Mouse (Mus musculus): ENCODE data around the gene Olfr1393. TPM values are rescaled to one million over a fixed set of nuclear protein-coding genes. Genes with fewer than 3 reads are reported as not detected.

Gene Olfr1393
- not detected for polyA plus RNA-seq (2017; shearing (Covaris generic))

DNA sequence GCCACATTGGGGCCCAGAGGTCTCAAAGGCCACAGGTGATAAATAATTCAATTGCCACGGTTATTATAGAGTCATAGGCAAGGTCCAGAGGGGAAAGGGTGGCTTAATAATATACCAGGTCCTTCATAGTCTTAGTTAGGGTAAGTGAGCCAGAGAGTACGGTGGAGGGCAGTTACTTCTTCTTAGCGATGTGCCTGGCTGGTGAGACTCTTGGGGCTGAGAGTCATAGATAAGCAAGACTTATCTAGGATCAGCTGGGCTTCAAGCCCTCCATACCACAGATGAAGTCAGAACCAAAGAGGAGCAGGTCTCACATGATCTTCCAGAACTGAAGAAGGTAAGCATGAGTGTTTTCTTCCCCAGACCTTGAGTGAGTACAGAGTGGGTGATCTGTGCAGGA is at the start of gene Olfr1393:
Gene Olfr1393 (plus strand): TSS at position 83 of the 400 bp plus-strand sequence.

DNA sequence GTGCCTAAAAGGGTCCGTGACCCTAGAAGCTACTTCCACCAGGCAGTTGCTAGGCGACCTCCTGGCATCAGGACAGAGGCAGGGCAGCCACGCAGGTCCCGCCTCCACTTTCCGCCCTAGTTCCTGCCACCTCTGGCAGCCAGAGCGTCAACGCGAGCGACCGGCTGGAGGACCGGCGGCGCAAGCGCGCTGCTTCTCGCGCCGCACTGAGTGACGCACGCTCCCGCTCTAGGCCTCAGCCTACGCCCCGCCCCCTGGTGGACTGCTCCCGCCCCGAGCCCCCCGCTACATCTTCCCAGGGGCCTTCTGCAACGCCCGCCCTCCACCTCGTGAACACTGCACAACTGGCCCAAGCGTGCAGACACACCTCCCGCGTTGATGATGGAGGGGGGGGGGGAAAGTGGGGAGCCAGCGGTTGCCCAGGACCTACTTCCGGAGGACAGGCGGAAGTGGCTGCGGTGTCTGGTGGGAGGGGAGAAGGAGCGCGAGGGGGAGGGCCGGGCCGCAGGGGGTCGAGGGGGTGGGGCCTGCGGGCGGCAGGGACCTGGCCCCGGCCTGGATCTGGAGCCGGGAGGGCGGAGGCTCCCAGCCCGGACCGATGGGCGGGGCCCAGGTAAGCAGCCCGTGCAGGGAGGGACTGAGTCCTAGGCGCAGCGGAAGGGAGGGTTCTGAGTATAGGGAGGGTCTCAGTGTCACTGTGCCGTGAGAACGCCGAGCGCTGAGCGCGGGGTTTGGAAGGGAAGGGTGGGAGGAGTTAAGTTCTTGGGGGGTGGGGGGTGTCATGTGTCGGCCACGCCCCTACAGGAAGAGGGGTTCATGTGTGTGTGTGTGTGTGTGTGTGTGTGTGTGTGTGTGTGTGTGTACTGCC is 34.1 kb upstream of the Olfr1393 start, which contains the start of gene Mgat1:
Gene Mgat1 (plus strand): TSS at position 465 of the 868 bp plus-strand sequence.

DNA sequence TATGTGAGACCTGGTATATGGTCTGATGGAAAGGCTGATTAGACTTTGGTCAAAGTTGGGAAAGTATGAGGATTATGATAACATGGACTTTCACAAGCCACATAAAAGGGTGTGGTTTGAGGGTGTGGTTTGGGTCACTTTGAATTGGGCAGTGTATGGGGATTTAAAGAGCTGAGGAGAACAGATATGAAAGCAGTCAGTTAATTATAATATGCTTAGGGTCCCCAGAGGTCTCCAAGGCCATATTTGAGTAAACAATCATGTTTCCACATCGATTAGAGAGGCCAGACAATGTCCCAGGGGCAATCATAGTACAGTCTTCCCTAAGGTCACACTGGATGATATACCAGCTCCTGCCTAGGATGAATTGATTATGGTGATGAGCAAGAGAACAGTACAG is 6.9 kb downstream of the Olfr1393 start, which contains the start of gene Olfr1392:
Gene Olfr1392 (plus strand): TSS at position 301 of the 400 bp plus-strand sequence.

DNA sequence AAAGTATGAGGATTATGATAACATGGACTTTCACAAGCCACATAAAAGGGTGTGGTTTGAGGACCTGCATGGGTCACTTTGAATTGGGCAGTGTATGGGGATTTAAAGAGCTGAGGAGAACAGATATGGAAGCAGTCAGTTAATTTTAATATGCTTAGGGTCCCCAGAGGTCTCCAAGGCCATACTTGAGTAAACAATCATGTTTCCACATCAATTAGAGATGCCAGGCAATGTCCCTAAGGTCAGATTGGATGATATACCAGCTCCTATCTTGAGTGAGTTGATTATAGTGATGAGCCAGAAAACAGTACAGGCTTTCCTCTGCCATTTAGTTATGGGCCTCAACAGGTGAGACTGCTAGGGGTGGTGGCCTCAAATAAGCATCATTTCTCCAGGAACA is 26.3 kb downstream of the Olfr1393 start, which contains the start of gene Olfr10:
Gene Olfr10 (plus strand): TSS at position 301 of the 400 bp plus-strand sequence.

DNA sequence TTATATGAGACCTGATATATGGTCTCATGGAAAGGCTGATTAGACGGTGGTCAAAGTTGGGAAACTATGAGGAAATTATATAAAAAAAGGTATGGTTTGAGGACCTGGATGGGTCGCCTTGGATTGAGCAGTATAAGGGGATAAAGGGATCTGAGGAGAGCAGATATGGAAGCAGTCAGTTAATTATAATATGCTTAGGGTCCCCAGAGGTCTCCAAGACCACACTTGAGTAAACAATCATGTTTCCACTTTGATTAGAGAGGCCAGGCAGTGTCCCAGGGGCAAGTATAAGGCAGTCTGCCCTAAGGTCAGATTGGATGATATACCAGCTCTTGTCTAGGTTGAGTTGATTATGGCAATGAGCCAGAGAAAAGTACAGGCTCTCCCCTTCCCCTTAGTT is 44.3 kb downstream of the Olfr1393 start, which contains the start of gene Olfr1391:
Gene Olfr1391 (plus strand): TSS at position 301 of the 400 bp plus-strand sequence.

Other genes starting within 250 kb of the Olfr1393 start
- 168 TPM for gene 9930111J21Rik2, start 227.1 kb upstream of the Olfr1393 start, polyA plus RNA-seq (2017; shearing (Covaris generic))
- 375 TPM for gene Tgtp2, start 214.1 kb upstream of the Olfr1393 start, polyA plus RNA-seq (2017; shearing (Covaris generic))
- 613 TPM for gene Ifi47, start 201.7 kb upstream of the Olfr1393 start, polyA plus RNA-seq (2017; shearing (Covaris generic))
- gene Olfr1396, start 163.4 kb upstream of the Olfr1393 start, polyA plus RNA-seq (2017; shearing (Covaris generic)), result not detected
- not detected for gene Olfr1395, start 136.0 kb upstream of the Olfr1393 start, polyA plus RNA-seq (2017; shearing (Covaris generic))
- not detected for gene Olfr1394, start 123.9 kb upstream of the Olfr1393 start, polyA plus RNA-seq (2017; shearing (Covaris generic))
- gene Btnl9, start 91.1 kb upstream of the Olfr1393 start, polyA plus RNA-seq (2017; shearing (Covaris generic)), result not detected
- gene Zfp62, start 75.0 kb upstream of the Olfr1393 start, polyA plus RNA-seq (2017; shearing (Covaris generic)), result 78.7 TPM
- 128 TPM for gene Mgat1, start 34.1 kb upstream of the Olfr1393 start, polyA plus RNA-seq (2017; shearing (Covaris generic))
- gene Olfr1392, start 7.0 kb downstream of the Olfr1393 start, polyA plus RNA-seq (2017; shearing (Covaris generic)), result not detected
- not detected for gene Olfr10, start 26.4 kb downstream of the Olfr1393 start, polyA plus RNA-seq (2017; shearing (Covaris generic))
- not detected for gene Olfr1391, start 44.4 kb downstream of the Olfr1393 start, polyA plus RNA-seq (2017; shearing (Covaris generic))
- gene Olfr1390, start 56.9 kb downstream of the Olfr1393 start, polyA plus RNA-seq (2017; shearing (Covaris generic)), result not detected
- gene Olfr1389, start 144.8 kb downstream of the Olfr1393 start, polyA plus RNA-seq (2017; shearing (Covaris generic)), result not detected
- gene Olfr1388, start 158.3 kb downstream of the Olfr1393 start, polyA plus RNA-seq (2017; shearing (Covaris generic)), result 0.09 TPM
- not detected for gene Olfr1387, start 177.0 kb downstream of the Olfr1393 start, polyA plus RNA-seq (2017; shearing (Covaris generic))
- gene Olfr1386, start 186.7 kb downstream of the Olfr1393 start, polyA plus RNA-seq (2017; shearing (Covaris generic)), result not detected
- gene Olfr1385, start 210.8 kb downstream of the Olfr1393 start, polyA plus RNA-seq (2017; shearing (Covaris generic)), result 0.15 TPM
- gene Olfr1384, start 228.4 kb downstream of the Olfr1393 start, polyA plus RNA-seq (2017; shearing (Covaris generic)), result not detected
- gene Olfr1383, start 241.3 kb downstream of the Olfr1393 start, polyA plus RNA-seq (2017; shearing (Covaris generic)), result not detected
- not detected for gene Olfr1382, start 249.9 kb downstream of the Olfr1393 start, polyA plus RNA-seq (2017; shearing (Covaris generic))